In genomic region chr12:68115762-68116161, GRCm38 (mm10) we compare ENCODE assay signal across 27 mouse cellular contexts.
DNase-seq lines count a peak whose midpoint lies in the region; ATAC-seq and TF ChIP-seq lines count a peak whose summit lies in the region.
"Had no signal": no experiment of that assay in that cellular context is flagged by ENCODE, and none has a peak within 500 bp of the region (broad histone marks: within the 10 kb centered on the region; RNA-seq: fewer than 3 reads in every experiment).

No protein-coding gene starts in this region.

- H3K9me3 ChIP-seq in ES-E14 (ENCODE audit: control insufficient read depth, insufficient read depth, low read depth, low read length), result no peaks in the 10 kb centered on the region
- H3K9me3 ChIP-seq: embryonic facial prominence, embryonic 12.5 days; embryonic facial prominence, embryonic 15.5 days; heart, embryonic 12.5 days; heart, embryonic 15.5 days; hindbrain, embryonic 12.5 days; hindbrain, embryonic 15.5 days had no signal

- in situ Hi-C loops in ES-E14 (cut with MboI; ENCODE audit: low sequenced_read_pairs in 2 of 2, unreplicated experiment in 2 of 2), result no loop called here

- peak; percentile 58 for ATAC-seq in megakaryocyte progenitor cell, adult 5-6 weeks (replicated peaks; ENCODE audit: poor library complexity)
- ATAC-seq: forebrain, embryonic 14.5 days; forebrain, postnatal 0 days; intestine, postnatal 0 days; Patski had no signal

- H3K36me3 ChIP-seq in ES-E14 (ENCODE audit: control insufficient read depth, insufficient read depth, low read length, poor library complexity, severe bottlenecking), result no peaks in the 10 kb centered on the region
- H3K36me3 ChIP-seq: embryonic facial prominence, embryonic 12.5 days; embryonic facial prominence, embryonic 15.5 days; heart, embryonic 12.5 days; heart, embryonic 15.5 days; hindbrain, embryonic 12.5 days; hindbrain, embryonic 15.5 days had no signal

- H3K9ac ChIP-seq in ES-E14 (ENCODE audit: insufficient read depth, low read depth, low read length, poor library complexity, severe bottlenecking), result no peak overlapping the region
- H3K9ac ChIP-seq: embryonic facial prominence, embryonic 12.5 days; embryonic facial prominence, embryonic 15.5 days; forebrain, postnatal 0 days; heart, embryonic 12.5 days; heart, embryonic 15.5 days; hindbrain, embryonic 12.5 days; hindbrain, embryonic 15.5 days had no signal

- no peak overlapping the region for H3K4me3 ChIP-seq in ES-E14 (ENCODE audit: insufficient read depth in 1 of 2, low read depth in 1 of 2, low read length in 2 of 2, poor library complexity in 1 of 2, severe bottlenecking in 1 of 2)
- H3K4me3 ChIP-seq: embryonic facial prominence, embryonic 12.5 days; embryonic facial prominence, embryonic 15.5 days; gastrocnemius, adult 2 months; heart, embryonic 12.5 days; heart, embryonic 15.5 days; hindbrain, embryonic 12.5 days; hindbrain, embryonic 15.5 days had no signal

- DNase-seq in ES-E14 (ENCODE audit: low read depth, low spot score), result no peak
- DNase-seq in c-Kit-positive CD71-negative TER-119-negative erythroid progenitor cells, embryonic 14.5 days (ENCODE audit: low read depth), result peak; percentile 0
- no peak for DNase-seq in urinary bladder, adult 18-20 months (ENCODE audit: low spot score in 2 of 2)
- DNase-seq in lung, postnatal 25 days (ENCODE audit: low spot score), result no peak
- no peak for DNase-seq in cerebellum, postnatal 14 days
- DNase-seq: adrenal gland, postnatal 10 days; adrenal gland, postnatal 36 days; cerebellum, adult 11 months; cerebellum, adult 2 months; cerebellum, adult 9-11 months; cerebellum, postnatal 36 days; forebrain, postnatal 0 days; gastrocnemius, adult 2 months; gastrocnemius, postnatal 14 days; heart, adult 18-20 months; heart, postnatal 10 days; heart, postnatal 4 days had no signal

- no peak overlapping the region for H3K27ac ChIP-seq in ES-E14 (ENCODE audit: insufficient read depth, low read depth, low read length, poor library complexity, severe bottlenecking)
- H3K27ac ChIP-seq: embryonic facial prominence, embryonic 12.5 days; embryonic facial prominence, embryonic 15.5 days; gastrocnemius, adult 2 months; heart, embryonic 15.5 days; hindbrain, embryonic 12.5 days; hindbrain, embryonic 15.5 days had no signal

- H3K4me1 ChIP-seq in ES-E14 (ENCODE audit: control insufficient read depth in 2 of 2, insufficient read depth in 2 of 2, low read length in 2 of 2, poor library complexity in 1 of 2), result no peaks in the 10 kb centered on the region
- H3K4me1 ChIP-seq: embryonic facial prominence, embryonic 12.5 days; embryonic facial prominence, embryonic 15.5 days; heart, embryonic 12.5 days; heart, embryonic 15.5 days; hindbrain, embryonic 12.5 days; hindbrain, embryonic 15.5 days had no signal

TF ChIP-seq in ES-E14, 5 proteins besides CTCF, POLR2A, EP300 and RAD21:
- TF ChIP-seq CHD2 (IDR thresholded peaks at IDR 0.05; ENCODE audit: low read depth, low read length) (no peak), MAFK (IDR thresholded peaks at IDR 0.05; ENCODE audit: insufficient read depth, low read depth, low read length) (0 out of 2 replicates have a peak, but pooled peaks have one; percentile 22)
